Mouse (Mus musculus): ENCODE data around the gene Med12l. TPM values are rescaled to one million over a fixed set of nuclear protein-coding genes. Genes with fewer than 3 reads are reported as not detected.

The Med12l gene
- polyA plus RNA-seq, 1 experiment from 2014 or later: 1.6 TPM

GRCm38 (mm10) chr3:59344065-59344905 is 338.7 kb downstream of the Med12l start, which contains the start of gene Igsf10:
TSS of gene Igsf10 (minus strand) at chr3:59344394.
- WGBS: 3% methylated on average over 23 of the region's 23 CpGs
- no peaks in the 10 kb centered on the region for H3K36me3 ChIP-seq (ENCODE audit: control insufficient read depth, insufficient read depth, low read length)
- H3K9me3 ChIP-seq (ENCODE audit: control insufficient read depth, low read length): no peaks in the 10 kb centered on the region
- peak within 1 kb of the TSS; percentile 62 for H3K4me3 ChIP-seq (ENCODE audit: low read depth, low read length)
- H3K4me2 ChIP-seq (ENCODE audit: low read depth, severe bottlenecking): peak within 1 kb of the TSS; percentile 72
- peaks cover 4% of the 10 kb centered on the region; the same call in 1 of the 2 replicates for H3K4me1 ChIP-seq (ENCODE audit: control insufficient read depth, insufficient read depth, low read length)
- H3K27me3 ChIP-seq (ENCODE audit: control insufficient read depth, insufficient read depth, low read length): no peaks in the 10 kb centered on the region
- DNase-seq (ENCODE audit: low spot score): peak; percentile 90
- peak; percentile 97 for ATAC-seq (ENCODE audit: insufficient number of reproducible peaks, low FRiP score, low TSS enrichment, low read depth)
- H3K9ac ChIP-seq (ENCODE audit: low read length): peak within 1 kb of the TSS; percentile 60
- peak within 1 kb of the TSS; percentile 36; the same call in 1 of the 2 replicates for H3K27ac ChIP-seq (replicated peaks; ENCODE audit: low read depth, low read length)

- no peak overlapping the region for H3K4me3 ChIP-seq (ENCODE audit: low read depth, low read length)
- no peaks in the 10 kb centered on the region for H3K27me3 ChIP-seq (ENCODE audit: control insufficient read depth, insufficient read depth, low read length)
- DNase-seq (ENCODE audit: low spot score) (no peak), ATAC-seq (ENCODE audit: insufficient number of reproducible peaks, low FRiP score, low TSS enrichment, low read depth) (no peak)
- no peaks in the 10 kb centered on the region for H3K9me3 ChIP-seq (ENCODE audit: control insufficient read depth, low read length)
- no peaks in the 10 kb centered on the region for H3K4me1 ChIP-seq (ENCODE audit: control insufficient read depth, insufficient read depth, low read length)
- no peaks in the 10 kb centered on the region for H3K36me3 ChIP-seq (ENCODE audit: control insufficient read depth, insufficient read depth, low read length)
- H3K27ac ChIP-seq (replicated peaks; ENCODE audit: low read depth, low read length): no peak overlapping the region
- no peak overlapping the region for H3K4me2 ChIP-seq (ENCODE audit: low read depth, severe bottlenecking)
- no peak overlapping the region for H3K9ac ChIP-seq (ENCODE audit: low read length)
These were observed 346.1 kb downstream of the Med12l start for GRCm38 (mm10) chr3:59351768-59352167.

GRCm38 (mm10) chr3:59354156-59354555 is 348.5 kb downstream of the Med12l start:
- Histone ChIP-seq H3K9me3 (ENCODE audit: control insufficient read depth, low read length) (no peaks in the 10 kb centered on the region), H3K4me3 (ENCODE audit: low read depth, low read length) (no peak overlapping the region), H3K4me1 (ENCODE audit: control insufficient read depth, insufficient read depth, low read length) (no peaks in the 10 kb centered on the region), H3K36me3 (ENCODE audit: control insufficient read depth, insufficient read depth, low read length) (no peaks in the 10 kb centered on the region), H3K9ac (ENCODE audit: low read length) (no peak overlapping the region), H3K4me2 (ENCODE audit: low read depth, severe bottlenecking) (no peak overlapping the region), H3K27me3 (ENCODE audit: control insufficient read depth, insufficient read depth, low read length) (no peaks in the 10 kb centered on the region), H3K27ac (replicated peaks; ENCODE audit: low read depth, low read length) (no peak overlapping the region)
- 88% methylated on average over 3 of the region's 3 CpGs for WGBS
- no peak for ATAC-seq (ENCODE audit: insufficient number of reproducible peaks, low FRiP score, low TSS enrichment, low read depth)
- no peak for DNase-seq (ENCODE audit: low spot score)

- no peaks in the 10 kb centered on the region for H3K9me3 ChIP-seq (ENCODE audit: control insufficient read depth, low read length)
- no peak for DNase-seq (ENCODE audit: low spot score)
These were observed 354.5 kb downstream of the Med12l start for GRCm38 (mm10) chr3:59360102-59360501.

GRCm38 (mm10) chr3:59361895-59362294 is 356.3 kb downstream of the Med12l start:
- 70% methylated on average over 1 of the region's 1 CpGs for WGBS
- ATAC-seq (ENCODE audit: insufficient number of reproducible peaks, low FRiP score, low TSS enrichment, low read depth) (no peak), DNase-seq (ENCODE audit: low spot score) (no peak)

More at GRCm38 (mm10) chr3:59360102-59360501, 354.5 kb downstream of the Med12l start:
- Histone ChIP-seq H3K9ac (ENCODE audit: low read length) (no peak overlapping the region), H3K4me2 (ENCODE audit: low read depth, severe bottlenecking) (no peak overlapping the region), H3K36me3 (ENCODE audit: control insufficient read depth, insufficient read depth, low read length) (no peaks in the 10 kb centered on the region), H3K27ac (replicated peaks; ENCODE audit: low read depth, low read length) (no peak overlapping the region), H3K27me3 (ENCODE audit: control insufficient read depth, insufficient read depth, low read length) (no peaks in the 10 kb centered on the region), H3K4me3 (ENCODE audit: low read depth, low read length) (no peak overlapping the region), H3K4me1 (ENCODE audit: control insufficient read depth, insufficient read depth, low read length) (no peaks in the 10 kb centered on the region)
- ATAC-seq (ENCODE audit: insufficient number of reproducible peaks, low FRiP score, low TSS enrichment, low read depth): peak; percentile 44

More at GRCm38 (mm10) chr3:59361895-59362294, 356.3 kb downstream of the Med12l start:
- no peak overlapping the region for H3K27ac ChIP-seq (replicated peaks; ENCODE audit: low read depth, low read length)
- H3K4me1 ChIP-seq (ENCODE audit: control insufficient read depth, insufficient read depth, low read length): no peaks in the 10 kb centered on the region
- H3K4me3 ChIP-seq (ENCODE audit: low read depth, low read length): no peak overlapping the region
- no peaks in the 10 kb centered on the region for H3K9me3 ChIP-seq (ENCODE audit: control insufficient read depth, low read length)
- H3K4me2 ChIP-seq (ENCODE audit: low read depth, severe bottlenecking): no peak overlapping the region
- no peaks in the 10 kb centered on the region for H3K27me3 ChIP-seq (ENCODE audit: control insufficient read depth, insufficient read depth, low read length)
- H3K36me3 ChIP-seq (ENCODE audit: control insufficient read depth, insufficient read depth, low read length): no peaks in the 10 kb centered on the region
- H3K9ac ChIP-seq (ENCODE audit: low read length): no peak overlapping the region

Other genes with a start within 250 kb of the Med12l start
- gene Mindy4b-ps, start 183.5 kb upstream of the Med12l start, polyA plus RNA-seq (2014; fragmentation: Nextera tagmentation; extraction: Ambion mirVana): 0.34 TPM in 1 of 2 replicates, not detected in the other
- 0.28 and 0.44 TPM in 2 replicates for gene Clrn1, start 120.5 kb upstream of the Med12l start, polyA plus RNA-seq (2014; fragmentation: Nextera tagmentation; extraction: Ambion mirVana)
- gene Gpr171, start 96.0 kb downstream of the Med12l start, polyA plus RNA-seq (2014; fragmentation: Nextera tagmentation; extraction: Ambion mirVana): 0.57 and 0.91 TPM in 2 replicates
- 0.96 and 1.1 TPM in 2 replicates for gene P2ry14, start 147.8 kb downstream of the Med12l start, polyA plus RNA-seq (2014; fragmentation: Nextera tagmentation; extraction: Ambion mirVana)
- 0.68 and 1.1 TPM in 2 replicates for gene Gpr87, start 189.3 kb downstream of the Med12l start, polyA plus RNA-seq (2014; fragmentation: Nextera tagmentation; extraction: Ambion mirVana)
- 0.20 and 0.57 TPM in 2 replicates for gene P2ry13, start 205.1 kb downstream of the Med12l start, polyA plus RNA-seq (2014; fragmentation: Nextera tagmentation; extraction: Ambion mirVana)

Data from limb, embryonic 11.5 days (tissue).